Mouse (Mus musculus): Measurements from ENCODE around the gene Ano6.

- TF ChIP-seq CTCF (IDR thresholded peaks at IDR 0.05; ENCODE audit: borderline replicate concordance, insufficient read depth, low read depth, low read length) (no peak), POLR2A (IDR thresholded peaks at IDR 0.05; ENCODE audit: borderline replicate concordance, insufficient read depth, low read length) (no peak)
These were observed 46.2 kb downstream of the Ano6 start for GRCm38 (mm10) chr15:95836646-95837434.

All from cerebellum, adult 2 months (tissue).